Mouse (Mus musculus): ENCODE results near the gene Ybx2.

DNA sequence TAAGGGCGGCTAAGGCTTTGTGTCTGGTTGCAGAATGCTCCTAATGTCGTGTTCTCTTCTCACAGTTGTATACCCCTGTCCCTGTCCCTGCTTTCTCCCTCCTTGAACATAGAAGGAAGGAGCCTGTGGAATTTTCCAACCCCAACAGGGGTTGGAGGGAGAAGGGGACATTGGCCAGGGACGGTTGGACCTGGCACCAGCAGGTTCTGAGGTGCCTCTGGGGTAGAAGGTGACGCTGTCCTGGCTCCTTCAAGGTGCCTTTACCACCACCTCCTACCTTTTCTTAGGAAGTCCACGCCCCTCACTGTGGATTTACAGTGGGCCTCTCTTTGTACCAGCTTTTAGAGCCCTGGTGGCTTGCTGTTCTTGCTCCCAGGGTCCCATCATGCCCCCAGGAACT, 2.2 kb downstream of the Ybx2 start:
- TF ChIP-seq POLR2A (IDR thresholded peaks at IDR 0.05; ENCODE audit: insufficient read depth, low read length), result no peak
- TF ChIP-seq CTCF (IDR thresholded peaks at IDR 0.05; ENCODE audit: low read depth, low read length), result no peak

Data from ES-Bruce4 (cell line).